Mouse (Mus musculus): ENCODE measurements at regions not wholly inside any gene's neighbourhood (a gene's known extent, or its start where the extent isn't known, plus 50 kb on each side); places are given as distances from the start of the nearest gene placed in this dataset.

- peak; percentile 25 to 34 for DNase-seq (ENCODE audit: low spot score in 2 of 2)
Measured at GRCm38 (mm10) chr12:22802011-22802410, 978.1 kb downstream of the Gm10330 start.
